Mouse (Mus musculus) intestine, embryonic 16.5 days (tissue): Measurements from ENCODE around the gene Il16. TPM values are rescaled to one million over a fixed set of nuclear protein-coding genes. Genes with fewer than 3 reads are reported as not detected.

Source experiments
- ATAC-seq: fragments of 200-750 bp; cut with Nextera tagmentation; 2 replicates; pipeline ENCODE4 v1.8.0; 2017; ENCODE audit warnings: moderate TSS enrichment, moderate library complexity
- H3K27ac ChIP-seq: fragments of 300-500 bp; sonication (generic); 2 replicates; pipeline ENCODE4 v1.5.1; 2014; ENCODE audit warnings: mild to moderate bottlenecking, low read length
- H3K27me3 ChIP-seq: fragments of 300-500 bp; sonication (generic); replicated peaks from 2 replicates; pipeline ENCODE4 v1.6.1; 2014; ENCODE audit warnings: low read length, control low read depth, mixed read lengths; ENCODE audit not compliant: control insufficient read depth, insufficient read depth
- H3K36me3 ChIP-seq: fragments of 300-500 bp; sonication (generic); 2 replicates; pipeline ENCODE4 v1.6.1; 2014; ENCODE audit warnings: low read length, control low read depth; ENCODE audit not compliant: control insufficient read depth, insufficient read depth
- H3K4me1 ChIP-seq: fragments of 300-500 bp; sonication (generic); 2 replicates; pipeline ENCODE4 v1.6.1; 2014; ENCODE audit warnings: low read length, control low read depth, mixed read lengths; ENCODE audit not compliant: control insufficient read depth, insufficient read depth
- H3K4me2 ChIP-seq: fragments of 300-500 bp; sonication (generic); 2 replicates; pipeline ENCODE4 v1.6.1; 2014; ENCODE audit warnings: low read depth, low read length, control low read depth
- H3K4me3 ChIP-seq: fragments of 300-500 bp; sonication (generic); 2 replicates; pipeline ENCODE4 v1.5.1; 2014; ENCODE audit warnings: mild to moderate bottlenecking, low read length
- H3K9ac ChIP-seq: fragments of 300-500 bp; sonication (generic); 2 replicates; pipeline ENCODE4 v1.6.1; 2014; ENCODE audit warnings: low read depth, low read length
- H3K9me3 ChIP-seq: fragments of 300-500 bp; sonication (generic); 2 replicates; pipeline ENCODE4 v1.6.1; 2016; ENCODE audit warnings: low read length, control low read depth; ENCODE audit not compliant: control insufficient read depth
- WGBS: fragments of 180-500 bp; shearing (Covaris S2); extraction: QIAGEN DNeasy Blood & Tissue Kit; methylation state at CpG from one replicate; pipeline ENCODE4 v1.1.7; 2014; 5-methylcytosine and 5-hydroxymethylcytosine counted together
- polyA plus RNA-seq: library from polyadenylated mRNA; unstranded; fragments of >200 nt; fragmentation: Nextera tagmentation; extraction: Ambion mirVana; gene quantifications from 2 replicates; pipeline ENCODE4 v1.2.1, GENCODE M21; 2015

The Il16 gene
- polyA plus RNA-seq, 1 experiment from 2014 or later: 4.9 TPM

DNA sequence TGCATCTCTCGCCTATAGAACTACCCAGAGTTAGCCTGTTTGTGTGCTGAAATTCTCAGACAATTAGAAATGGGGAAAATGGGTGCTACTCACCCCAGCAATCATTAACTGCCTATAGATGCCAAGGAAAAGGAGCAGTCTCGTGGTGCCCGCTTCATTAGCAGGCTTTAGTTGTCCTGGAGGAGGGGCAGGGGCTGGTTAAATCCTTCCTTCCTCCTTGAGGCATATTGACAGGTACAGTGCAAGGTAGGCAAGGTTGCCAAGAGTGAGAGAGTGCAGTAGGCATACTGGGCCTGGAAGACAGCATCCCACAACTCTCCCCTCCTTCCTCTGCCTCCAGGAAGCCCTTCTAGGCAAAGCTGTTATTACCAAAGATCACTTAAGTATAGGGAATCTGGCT lies 151.5 kb downstream of the Il16 start:
- WGBS: 87% methylated on average over 3 of the region's 3 CpGs
- Histone ChIP-seq H3K27ac (no peak overlapping the region), H3K9ac (no peak overlapping the region), H3K4me3 (no peak overlapping the region), H3K27me3 (no peaks in the 10 kb centered on the region), H3K4me1 (no peaks in the 10 kb centered on the region), H3K4me2 (no peak overlapping the region), H3K9me3 (no peaks in the 10 kb centered on the region), H3K36me3 (no peaks in the 10 kb centered on the region)
- no peak for ATAC-seq

Other genes starting within 250 kb of the Il16 start
- gene Tmc3, start 160.8 kb downstream of the Il16 start, polyA plus RNA-seq: 1.0 and 1.5 TPM in 2 replicates
- gene Stard5, start 113.8 kb downstream of the Il16 start, polyA plus RNA-seq: 67.7 and 77.3 TPM in 2 replicates
- 0.13 TPM in 1 of 2 replicates, not detected in the other for gene Cfap161, start 49.2 kb upstream of the Il16 start, polyA plus RNA-seq
- gene Tlnrd1, start 138.6 kb upstream of the Il16 start, polyA plus RNA-seq: 5.8 and 7.0 TPM in 2 replicates
- gene Mesd, start 138.7 kb upstream of the Il16 start, polyA plus RNA-seq: 73.1 and 83.0 TPM in 2 replicates